In the genomic region with DNA sequence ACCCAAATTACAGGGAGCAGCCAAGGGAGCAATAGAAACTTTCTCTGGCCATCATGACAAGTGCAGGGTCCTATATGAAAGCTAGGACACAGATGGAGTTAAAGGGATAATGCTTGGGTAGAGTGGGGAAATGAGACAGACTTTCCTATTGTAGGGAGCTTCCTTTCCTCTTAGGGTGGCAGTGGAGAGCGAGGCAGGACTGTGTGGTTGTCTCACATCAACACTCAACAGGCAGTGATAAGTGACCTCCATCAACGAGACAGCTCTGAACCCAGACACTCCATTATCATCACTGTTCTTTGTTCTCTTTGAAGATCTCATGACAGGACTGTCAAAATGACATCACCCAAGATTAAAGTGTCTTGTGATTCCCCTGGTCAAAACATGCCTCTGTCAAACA, we compare ENCODE assay signal across 17 mouse cellular contexts. TPM values are rescaled to one million over a fixed set of nuclear protein-coding genes. Genes with fewer than 3 reads are reported as not detected.
"Had no signal": no experiment of that assay in that cellular context is flagged by ENCODE, and none has a peak within 500 bp of the region (broad histone marks: within the 10 kb centered on the region; RNA-seq: fewer than 3 reads in every experiment).

No protein-coding gene starts in this region.

- H3K27ac ChIP-seq: limb, embryonic 12.5 days; limb, embryonic 15.5 days; liver, embryonic 14.5 days; macrophage; midbrain, embryonic 13.5 days had no signal

- H3K4me1 ChIP-seq: limb, embryonic 15.5 days had no signal

- H3K36me3 ChIP-seq: limb, embryonic 12.5 days; limb, embryonic 15.5 days; midbrain, embryonic 13.5 days had no signal

- ATAC-seq: liver, postnatal 0 days; lung, postnatal 0 days; midbrain, embryonic 13.5 days had no signal

- DNase-seq: kidney, postnatal 14 days; kidney, postnatal 4 days; left cerebral cortex, postnatal 4 days; liver, postnatal 0 days; lung, embryonic 14.5 days; thymus, adult 18-20 months; thymus, postnatal 36 days had no signal

- H3K9ac ChIP-seq: limb, embryonic 12.5 days; limb, embryonic 15.5 days; liver, embryonic 14.5 days; liver, postnatal 0 days; lung, embryonic 14.5 days; midbrain, embryonic 13.5 days had no signal

- H3K27me3 ChIP-seq: limb, embryonic 12.5 days; limb, embryonic 15.5 days; midbrain, embryonic 13.5 days had no signal

- H3K9me3 ChIP-seq: limb, embryonic 12.5 days; limb, embryonic 15.5 days; midbrain, embryonic 13.5 days had no signal

- H3K4me2 ChIP-seq: limb, embryonic 12.5 days; limb, embryonic 15.5 days; liver, embryonic 11.5 days; lung, embryonic 14.5 days; midbrain, embryonic 13.5 days had no signal

- H3K4me3 ChIP-seq: limb, embryonic 12.5 days; limb, embryonic 15.5 days; midbrain, embryonic 13.5 days had no signal

RNA-seq across cellular contexts. Expression of a gene that starts 2.3 kb away (rescaled TPM):
- total RNA-seq: megakaryocyte, adult 5-6 weeks had no signal
- polyA plus RNA-seq: limb, embryonic 15.5 days; liver, embryonic 14.5 days; liver, postnatal 0 days; lung, embryonic 14.5 days; lung, postnatal 0 days; macrophage; small intestine, adult 2 months; spleen, adult 2 months had no signal
